Mouse (Mus musculus) thymus, adult 18-20 months (tissue): ENCODE data around the gene Gatad2a.
"Not testable (repeated sequence)": the region's sequence is repeated elsewhere in the genome, so short reads cannot be mapped to it uniquely, and the experiment has no call there.

Experiments used
- DNase-seq, 2 experiments: peaks; one replicate each; pipeline ENCODE4 v3.0.0; 2022; ENCODE audit warnings: mixed read lengths in 2 of 2

Gene Gatad2a

DNA sequence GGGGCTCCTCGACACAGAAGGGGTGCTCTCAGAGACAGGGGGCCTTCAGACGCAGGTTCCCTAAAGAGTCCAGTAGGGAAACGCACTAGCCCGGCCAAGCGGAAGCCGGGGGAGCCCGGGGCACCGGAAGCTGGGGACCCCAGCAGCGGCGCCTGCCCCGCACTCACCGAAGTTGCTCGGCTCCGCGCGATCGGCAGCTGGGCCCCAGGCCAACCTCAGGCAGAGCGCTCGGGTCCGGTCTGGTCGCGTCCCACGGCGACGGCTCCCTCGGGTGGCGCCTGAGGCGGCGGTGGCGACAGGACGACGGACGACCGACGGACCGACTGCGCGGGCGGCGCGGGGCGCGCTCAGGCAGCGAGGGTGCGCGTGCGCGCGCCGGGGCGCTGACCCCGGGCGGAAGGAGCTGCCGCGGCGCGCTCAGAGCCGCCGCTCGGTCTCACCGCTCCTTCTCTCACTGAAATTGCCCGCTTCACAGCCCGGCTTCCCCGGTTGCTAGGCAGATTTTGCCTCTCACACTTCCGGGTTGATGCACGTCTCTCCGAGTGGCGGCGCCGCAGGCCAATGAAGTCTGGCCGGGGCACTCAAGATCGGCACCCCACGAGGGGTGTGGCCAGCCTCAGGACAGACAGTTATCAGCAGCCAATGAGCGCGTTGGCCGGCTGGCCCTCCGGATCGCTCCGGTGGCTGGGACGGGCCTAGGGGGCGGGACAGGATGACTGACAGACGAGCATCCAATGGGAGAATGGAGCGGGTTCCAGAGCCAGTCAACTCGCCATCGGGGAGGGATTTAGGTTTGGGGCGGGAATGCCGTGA, at the start of gene Gatad2a:
Gatad2a (minus strand) TSS at position 609 of the 813 bp plus-strand sequence.
- DNase-seq: peak; percentile 100

DNA sequence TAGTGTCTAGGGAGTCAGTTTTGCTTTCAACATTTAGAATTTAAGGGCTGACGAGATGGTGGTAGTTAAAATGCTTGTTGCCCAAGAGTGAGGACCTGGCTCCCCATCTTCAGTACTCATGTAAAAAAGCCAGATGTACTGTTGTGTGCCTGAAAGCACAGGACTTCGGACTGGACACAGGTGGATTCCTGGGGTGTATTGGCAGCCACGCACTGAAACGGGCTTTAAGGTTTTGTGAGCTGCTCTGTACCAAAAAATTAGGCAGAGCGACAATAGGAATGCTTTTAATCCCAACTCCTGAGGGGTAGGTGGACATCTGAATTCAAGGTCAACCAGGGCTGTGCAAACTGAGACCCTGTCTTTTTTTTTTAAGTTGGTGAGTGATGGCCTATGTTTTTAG, 47.8 kb upstream of the Gatad2a start:
- DNase-seq: no peak

DNA sequence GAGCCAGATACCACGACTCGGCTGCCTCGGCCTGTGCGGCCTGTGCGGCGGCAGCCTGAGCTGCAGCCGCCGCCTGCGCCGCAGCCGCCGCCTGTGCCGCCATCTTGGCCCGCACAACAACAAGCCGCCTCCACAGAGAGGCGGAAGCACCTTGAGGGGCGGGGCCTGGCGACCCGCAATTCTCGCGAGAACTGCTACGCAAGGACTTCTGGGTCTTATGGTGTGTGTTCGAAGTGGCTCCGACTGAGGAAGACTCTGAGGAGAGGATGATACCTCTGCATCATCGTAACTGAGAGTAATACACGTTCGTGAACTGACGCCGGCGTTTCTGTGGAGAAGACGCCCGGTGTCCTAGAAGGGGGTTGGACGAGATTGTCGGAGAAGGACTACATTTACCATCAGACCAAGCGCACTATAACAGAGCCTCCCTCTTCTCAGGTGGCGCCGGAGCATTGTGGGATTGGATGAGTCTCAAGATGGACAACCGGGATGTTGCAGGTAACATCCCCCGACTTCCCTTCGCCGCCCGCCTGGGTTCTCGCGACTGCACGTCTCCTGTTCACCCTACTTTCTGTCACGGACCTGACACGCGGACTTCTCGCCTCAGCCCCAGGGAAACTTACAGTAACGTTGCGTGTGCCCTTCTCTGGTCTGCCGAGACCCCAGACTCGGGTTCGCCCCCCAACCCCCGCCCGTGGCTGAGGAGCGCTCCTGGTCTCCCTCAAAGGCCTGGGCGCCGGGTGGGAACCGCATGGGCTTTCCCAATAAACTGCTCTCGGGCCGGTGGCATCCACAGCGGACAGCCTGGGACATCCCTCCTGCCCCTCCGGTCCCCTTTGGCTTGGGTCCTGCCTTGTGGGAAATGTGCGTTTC, 46.6 kb upstream of the Gatad2a start, which contains the start of the genes Mau2 and Sugp1:
Mau2 (minus strand) TSS at position 152 of the 873 bp plus-strand sequence.
Sugp1 (plus strand) TSS at position 231 of the 873 bp plus-strand sequence.
- peak; percentile 91 to 95 for DNase-seq

GRCm38 (mm10) chr8:70041885-70042546, 45.8 kb upstream of the Gatad2a start:
- DNase-seq: peak; percentile 38 to 51

- no peak for DNase-seq
Measured at GRCm38 (mm10) chr8:70037994-70038393, 41.8 kb upstream of the Gatad2a start.

DNA sequence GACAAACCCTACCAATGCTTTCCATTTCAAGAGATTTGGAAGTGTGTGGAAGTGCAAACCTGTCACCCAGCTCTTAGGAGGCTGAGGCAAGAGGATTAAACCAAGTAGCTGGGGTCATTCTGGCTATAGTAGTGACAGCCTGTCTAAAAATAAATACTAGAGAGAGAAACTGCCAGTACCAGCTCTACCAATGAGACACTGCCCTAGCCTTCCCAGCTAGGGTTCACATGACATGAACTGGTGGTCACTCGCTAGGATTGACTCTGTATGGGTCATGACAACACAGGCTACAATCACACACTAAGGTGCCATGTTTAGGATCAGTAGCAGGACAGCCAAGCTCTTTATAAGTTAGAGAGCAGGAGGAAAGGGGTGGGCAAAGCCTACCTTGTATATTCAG, 34.1 kb upstream of the Gatad2a start:
- DNase-seq: no peak

DNA sequence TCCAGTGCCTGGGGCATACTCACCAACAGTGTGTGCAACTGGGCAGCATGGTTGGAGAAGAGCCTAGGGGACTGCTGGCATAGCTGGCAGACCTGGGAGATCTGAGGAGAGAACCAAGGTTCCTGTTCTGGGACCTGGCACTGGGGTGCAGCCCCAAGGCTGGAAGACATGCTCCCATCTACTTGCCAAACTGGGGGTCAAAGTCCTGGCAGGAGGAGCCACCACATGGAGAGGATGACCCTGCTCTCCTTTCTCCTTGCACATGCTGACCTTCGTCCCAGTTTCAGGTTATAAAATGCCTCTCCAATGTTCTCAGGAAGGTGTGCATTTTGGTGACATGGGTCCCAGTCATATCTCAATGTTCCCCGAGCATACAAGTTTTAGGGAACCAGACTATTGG, 30.0 kb upstream of the Gatad2a start:
- DNase-seq: no peak

DNA sequence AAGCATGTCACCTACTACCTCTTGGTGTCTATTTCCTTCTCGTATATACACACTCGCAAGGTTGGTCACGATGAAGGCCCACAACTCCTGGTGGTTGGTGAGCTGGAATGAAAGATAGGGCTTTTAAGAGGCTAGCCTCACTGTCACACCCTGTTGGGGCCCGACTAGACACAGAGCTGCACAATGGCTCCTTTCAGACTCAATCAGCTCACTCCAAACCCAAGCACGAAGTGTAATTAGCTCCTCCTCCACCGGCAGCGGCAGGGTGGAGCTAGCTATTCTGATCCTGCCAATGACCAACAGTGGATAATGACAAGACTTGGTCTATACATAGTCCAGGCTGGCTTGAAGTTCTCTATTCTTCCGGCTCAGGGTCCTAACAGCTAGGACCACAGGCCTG, 27.4 kb upstream of the Gatad2a start:
- no peak for DNase-seq

DNA sequence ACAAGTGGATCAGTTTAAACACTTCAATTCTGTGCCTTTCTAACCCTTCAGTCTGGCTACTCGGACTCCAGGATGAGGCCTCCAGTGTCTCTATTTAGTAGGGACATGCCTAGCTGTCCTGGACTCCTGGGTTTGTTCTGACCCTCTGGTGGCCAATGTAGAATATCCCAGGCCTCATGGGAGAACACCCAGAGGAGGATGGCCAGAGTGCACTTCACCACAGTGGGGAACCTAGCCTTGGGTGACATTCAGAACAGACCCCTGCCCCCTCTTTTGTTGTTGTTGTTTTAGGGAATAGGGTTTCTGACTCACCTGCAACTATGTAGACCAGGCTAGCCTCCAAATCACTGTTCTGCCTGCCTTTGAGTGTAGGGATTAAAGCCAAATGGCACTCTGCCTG, 18.8 kb upstream of the Gatad2a start:
- no peak for DNase-seq

- DNase-seq: no peak
Measured at GRCm38 (mm10) chr8:70012763-70013162, 16.6 kb upstream of the Gatad2a start.

- no peak for DNase-seq
Measured at GRCm38 (mm10) chr8:70012350-70012749, 16.2 kb upstream of the Gatad2a start.

DNA sequence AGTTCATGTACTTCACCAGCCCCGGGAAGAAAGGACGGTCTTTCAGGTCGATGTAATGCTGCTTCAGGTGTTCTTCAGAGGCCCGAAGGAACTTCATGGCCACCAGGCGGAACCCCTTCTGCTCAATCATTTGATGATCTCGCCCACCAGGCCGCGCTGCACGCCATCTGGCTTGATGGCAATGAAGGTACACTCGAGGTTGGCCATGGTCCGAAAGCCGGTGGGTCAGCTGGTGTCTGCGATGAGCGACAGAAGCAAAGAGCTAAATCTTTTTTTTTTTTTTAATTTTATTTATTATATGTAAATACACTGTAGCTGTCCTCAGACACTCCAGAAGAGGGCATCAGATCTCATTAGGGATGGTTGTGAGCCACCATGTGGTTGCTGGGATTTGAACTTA, 14.6 kb upstream of the Gatad2a start:
- not testable (repeated sequence) for DNase-seq

DNA sequence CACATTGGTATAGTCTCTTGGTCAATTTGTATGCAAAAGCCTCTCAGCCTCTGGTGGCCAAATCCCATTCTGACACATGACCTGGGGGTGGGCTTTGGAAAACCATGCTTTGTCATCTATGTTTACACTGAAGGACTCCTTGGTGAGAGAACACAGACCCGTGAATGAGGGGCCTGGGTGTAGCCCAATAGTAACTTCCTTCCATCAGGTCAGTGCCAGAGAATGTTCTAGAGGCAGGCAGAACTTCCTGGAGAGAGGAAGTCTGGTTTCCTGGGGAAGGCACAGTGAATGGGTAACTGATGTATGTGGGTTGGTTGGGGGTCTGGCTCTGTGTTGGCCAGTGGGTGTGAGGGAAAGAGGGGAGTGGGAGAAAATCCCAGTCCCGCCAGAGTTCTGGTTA, 9.0 kb upstream of the Gatad2a start:
- DNase-seq: no peak

- DNase-seq: no peak
Measured at GRCm38 (mm10) chr8:70004345-70004744, 8.2 kb upstream of the Gatad2a start.

GRCm38 (mm10) chr8:70003204-70003657, 7.0 kb upstream of the Gatad2a start:
- DNase-seq: peak in 1 of 2 experiments; percentile 22

- DNase-seq: not testable (repeated sequence)
Measured at GRCm38 (mm10) chr8:70001892-70002191, 5.7 kb upstream of the Gatad2a start.

- peak; percentile 27 to 46 for DNase-seq
Measured at GRCm38 (mm10) chr8:70001176-70001891, 5.2 kb upstream of the Gatad2a start.

GRCm38 (mm10) chr8:70000226-70000625, 4.0 kb upstream of the Gatad2a start:
- DNase-seq: no peak

DNA sequence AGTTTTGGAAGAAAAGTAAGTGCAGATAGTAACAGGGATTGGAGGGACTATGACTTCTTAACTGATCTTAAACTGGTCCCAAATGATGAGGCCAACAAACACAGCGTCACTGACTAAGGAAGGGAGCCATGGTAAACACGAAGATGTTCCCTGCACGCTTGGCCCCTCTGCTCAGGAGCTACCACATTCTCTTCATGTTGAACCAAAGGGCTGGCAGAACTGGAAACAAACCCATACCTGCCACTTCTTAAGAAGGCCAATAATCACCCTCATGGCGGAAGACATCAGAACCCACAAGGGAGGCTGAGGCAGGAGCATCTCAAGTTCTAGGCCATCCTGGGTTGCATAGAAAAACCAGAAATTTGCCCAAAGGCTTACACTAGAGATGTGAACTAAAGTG, 3.1 kb upstream of the Gatad2a start:
- no peak for DNase-seq

- no peak for DNase-seq
Measured at GRCm38 (mm10) chr8:69998706-69999105, 2.5 kb upstream of the Gatad2a start.

DNA sequence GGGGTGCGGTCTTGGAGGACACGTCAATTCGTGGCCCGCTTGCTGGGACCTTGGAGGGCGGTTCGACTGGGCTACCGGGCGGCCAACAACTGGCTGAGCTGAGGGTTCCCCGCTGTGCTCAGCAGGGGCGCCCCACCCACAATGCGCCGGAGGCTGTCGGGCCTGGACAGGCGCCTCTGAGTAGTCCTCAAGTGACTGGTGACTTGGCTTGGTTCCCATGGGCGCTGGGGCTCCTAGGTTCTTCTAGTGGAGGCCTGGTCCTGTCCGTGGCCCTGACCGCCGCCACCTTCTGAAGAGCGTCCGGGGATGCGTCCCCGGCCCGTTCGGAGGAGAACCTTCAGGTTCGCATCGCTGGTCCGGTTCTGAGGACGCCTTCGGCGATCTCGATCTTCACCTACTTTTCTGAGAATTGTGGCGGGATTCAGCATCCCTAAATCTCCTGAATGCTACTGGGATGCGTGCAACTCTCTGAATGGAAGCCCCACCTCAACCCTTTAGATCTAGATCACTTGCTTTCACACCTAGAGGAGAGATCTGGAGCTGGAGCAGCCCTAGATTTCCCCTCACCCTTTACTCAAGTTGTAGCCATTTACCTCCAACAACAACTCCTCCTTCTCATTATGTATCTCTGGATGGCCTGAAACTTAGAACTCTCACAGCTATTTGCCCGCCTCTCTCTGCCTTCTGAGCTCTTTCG, 553 bp upstream of the Gatad2a start:
- no peak for DNase-seq

DNA sequence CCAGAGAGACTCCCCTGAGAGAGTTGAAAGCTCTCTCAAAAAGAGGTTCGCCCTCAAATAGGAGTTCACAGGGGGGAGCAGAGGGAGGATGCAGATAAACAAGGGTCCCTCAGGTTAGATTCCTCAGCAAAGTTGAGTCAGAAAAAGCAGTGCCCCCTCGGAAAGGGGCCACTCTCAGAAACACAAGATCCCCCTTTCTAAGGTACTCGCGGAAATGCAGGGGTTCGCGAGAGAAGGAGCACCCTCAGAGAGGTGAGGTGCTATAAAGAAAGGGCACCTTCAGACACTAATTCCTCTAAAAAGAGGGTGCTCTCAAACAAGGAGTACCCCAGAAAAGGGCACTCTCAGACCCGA, 785 bp downstream of the Gatad2a start:
- DNase-seq: no peak
